Mouse (Mus musculus): Measurements from ENCODE around the gene Vmn1r168. TPM values are rescaled to one million over a fixed set of nuclear protein-coding genes. Genes with fewer than 3 reads are reported as not detected.
"Not testable (repeated sequence)": the region's sequence is repeated elsewhere in the genome, so short reads cannot be mapped to it uniquely, and the experiment has no call there.

Gene Vmn1r168
- not detected in 2 replicates for polyA plus RNA-seq (2015; fragmentation: Nextera tagmentation; extraction: Ambion mirVana)

DNA sequence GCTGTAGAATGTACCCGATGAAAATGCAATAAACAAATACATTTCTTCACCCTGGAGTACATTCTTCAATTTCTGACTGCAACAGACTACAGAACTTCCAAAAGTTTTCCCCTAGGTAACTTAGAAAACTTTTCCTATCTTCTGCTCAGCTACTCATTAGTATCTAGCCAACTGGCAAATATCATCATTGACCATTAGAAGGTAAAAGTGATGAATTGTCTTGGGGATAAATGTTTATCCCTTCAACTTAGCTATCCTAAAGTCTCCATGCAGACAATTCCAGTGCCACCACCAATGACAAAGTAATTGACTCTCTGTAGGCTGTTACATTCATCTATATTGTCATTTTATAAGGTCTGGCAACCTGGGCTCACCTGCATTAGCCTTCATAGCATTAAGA, at the start of gene Vmn1r168:
TSS of gene Vmn1r168 (plus strand) at position 301 of the 400 bp plus-strand sequence.
- not testable (repeated sequence) for H3K27ac ChIP-seq (ENCODE audit: low read length); H3K4me1 ChIP-seq (ENCODE audit: control insufficient read depth, insufficient read depth, low read length); H3K9ac ChIP-seq (ENCODE audit: low read length); H3K36me3 ChIP-seq (ENCODE audit: control insufficient read depth, insufficient read depth); H3K4me3 ChIP-seq (ENCODE audit: low read length); H3K9me3 ChIP-seq (replicated peaks; ENCODE audit: control insufficient read depth, low read length); ATAC-seq (replicated peaks; ENCODE audit: extremely low read depth, insufficient read depth, low FRiP score); H3K27me3 ChIP-seq (ENCODE audit: control insufficient read depth, insufficient read depth, low read length); H3K4me2 ChIP-seq (ENCODE audit: low read depth, low read length)
- no CpG with 5 or more reads among the region's 1 CpGs for WGBS

DNA sequence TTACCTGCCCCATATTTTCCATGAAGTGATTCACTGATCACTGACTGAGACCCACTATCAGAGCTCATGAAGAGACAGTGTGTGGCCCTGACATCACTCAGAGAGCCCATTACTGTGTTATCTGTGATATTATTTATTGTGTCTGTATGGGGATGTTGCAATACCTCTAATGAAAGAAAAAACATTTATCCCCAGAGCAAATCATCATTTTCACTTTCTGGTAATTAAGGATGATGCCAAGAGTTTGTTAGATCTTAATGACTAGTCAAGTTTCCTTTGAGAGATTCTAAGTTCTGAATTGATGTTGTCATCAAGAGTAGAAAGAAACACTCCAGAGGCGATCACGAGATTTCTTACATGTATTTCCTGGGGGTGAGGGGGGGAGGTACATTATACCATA, 32.4 kb upstream of the Vmn1r168 start, which contains the start of gene Vmn1r167:
TSS of gene Vmn1r167 (minus strand) at position 101 of the 400 bp plus-strand sequence.
- H3K36me3 ChIP-seq (ENCODE audit: control insufficient read depth, insufficient read depth); H3K9ac ChIP-seq (ENCODE audit: low read length); H3K4me2 ChIP-seq (ENCODE audit: low read depth, low read length); H3K4me1 ChIP-seq (ENCODE audit: control insufficient read depth, insufficient read depth, low read length); H3K9me3 ChIP-seq (replicated peaks; ENCODE audit: control insufficient read depth, low read length); H3K27me3 ChIP-seq (ENCODE audit: control insufficient read depth, insufficient read depth, low read length); ATAC-seq (replicated peaks; ENCODE audit: extremely low read depth, insufficient read depth, low FRiP score); H3K27ac ChIP-seq (ENCODE audit: low read length); H3K4me3 ChIP-seq (ENCODE audit: low read length): not testable (repeated sequence)
- WGBS = 85% methylated on average over 2 of the region's 2 CpGs

DNA sequence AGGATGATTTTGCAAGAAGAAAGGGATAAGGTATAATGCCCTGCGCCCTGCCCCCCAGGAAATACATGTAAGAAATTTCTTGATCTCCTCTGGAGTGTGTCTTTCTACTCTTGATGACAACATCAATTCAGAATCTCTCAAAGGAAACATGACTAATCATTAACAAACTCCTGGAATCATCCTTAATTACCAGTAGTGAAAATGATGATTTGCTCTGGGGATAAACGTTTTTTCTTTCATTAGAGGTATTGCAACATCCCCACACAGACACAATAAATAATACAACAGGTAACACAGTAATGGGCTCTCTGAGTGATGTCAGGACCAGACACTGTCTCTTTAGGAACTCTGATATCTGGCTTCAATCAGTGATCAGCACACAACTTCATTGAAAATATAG, 35.7 kb downstream of the Vmn1r168 start, which contains the start of gene Vmn1r169:
TSS of gene Vmn1r169 (plus strand) at position 301 of the 400 bp plus-strand sequence.
- H3K9me3 ChIP-seq (replicated peaks; ENCODE audit: control insufficient read depth, low read length); ATAC-seq (replicated peaks; ENCODE audit: extremely low read depth, insufficient read depth, low FRiP score); H3K9ac ChIP-seq (ENCODE audit: low read length); H3K36me3 ChIP-seq (ENCODE audit: control insufficient read depth, insufficient read depth); H3K27me3 ChIP-seq (ENCODE audit: control insufficient read depth, insufficient read depth, low read length); H3K4me1 ChIP-seq (ENCODE audit: control insufficient read depth, insufficient read depth, low read length); H3K27ac ChIP-seq (ENCODE audit: low read length); H3K4me3 ChIP-seq (ENCODE audit: low read length); H3K4me2 ChIP-seq (ENCODE audit: low read depth, low read length): not testable (repeated sequence)
- WGBS = 59% methylated on average over 1 of the region's 2 CpGs

Other genes with a start within 250 kb of the Vmn1r168 start
- not detected in 2 replicates for gene Nlrp4e, start 238.5 kb upstream of the Vmn1r168 start, polyA plus RNA-seq (2015; fragmentation: Nextera tagmentation; extraction: Ambion mirVana)
- not detected in 2 replicates for gene Nlrp5, start 153.8 kb upstream of the Vmn1r168 start, polyA plus RNA-seq (2015; fragmentation: Nextera tagmentation; extraction: Ambion mirVana)
- gene Vmn1r167, start 32.5 kb upstream of the Vmn1r168 start, polyA plus RNA-seq (2015; fragmentation: Nextera tagmentation; extraction: Ambion mirVana) = not detected in 2 replicates
- not detected in 2 replicates for gene Vmn1r169, start 35.8 kb downstream of the Vmn1r168 start, polyA plus RNA-seq (2015; fragmentation: Nextera tagmentation; extraction: Ambion mirVana)
- gene Vmn1r170, start 66.4 kb downstream of the Vmn1r168 start, polyA plus RNA-seq (2015; fragmentation: Nextera tagmentation; extraction: Ambion mirVana) = not detected in 2 replicates
- not detected in 2 replicates for gene Vmn1r171, start 91.0 kb downstream of the Vmn1r168 start, polyA plus RNA-seq (2015; fragmentation: Nextera tagmentation; extraction: Ambion mirVana)
- not detected in 2 replicates for gene Vmn1r172, start 118.6 kb downstream of the Vmn1r168 start, polyA plus RNA-seq (2015; fragmentation: Nextera tagmentation; extraction: Ambion mirVana)
- not detected in 2 replicates for gene Vmn1r173, start 161.0 kb downstream of the Vmn1r168 start, polyA plus RNA-seq (2015; fragmentation: Nextera tagmentation; extraction: Ambion mirVana)
- gene Vmn1r174, start 212.5 kb downstream of the Vmn1r168 start, polyA plus RNA-seq (2015; fragmentation: Nextera tagmentation; extraction: Ambion mirVana) = not detected in 2 replicates